In genomic region chr12:98521311-98521710, GRCm38 (mm10) we compare ENCODE assay signal across 24 mouse cellular contexts. TPM values are rescaled to one million over a fixed set of nuclear protein-coding genes. Genes with fewer than 3 reads are reported as not detected.
DNase-seq lines count a peak whose midpoint lies in the region; ATAC-seq and TF ChIP-seq lines count a peak whose summit lies in the region.
"Had no signal": no experiment of that assay in that cellular context is flagged by ENCODE, and none has a peak within 500 bp of the region (broad histone marks: within the 10 kb centered on the region; RNA-seq: fewer than 3 reads in every experiment).

No protein-coding gene starts in this region.

- H3K4me1 ChIP-seq in forebrain, embryonic 13.5 days: peaks cover 26% of the 10 kb centered on the region
- peaks cover 23% of the 10 kb centered on the region for H3K4me1 ChIP-seq in forebrain, embryonic 10.5 days
- H3K4me1 ChIP-seq in hindbrain, embryonic 15.5 days (replicated peaks): peaks cover 31% of the 10 kb centered on the region
- H3K4me1 ChIP-seq in hindbrain, embryonic 11.5 days (replicated peaks; ENCODE audit: control insufficient read depth, insufficient read depth, low read length): 0 out of 2 replicates have a peak, but pooled peaks cover 2% of the 10 kb centered on the region
- peaks cover 12% of the 10 kb centered on the region for H3K4me1 ChIP-seq in liver, adult 2 months (ENCODE audit: control insufficient read depth, insufficient read depth, low read length)
- peaks cover 39% of the 10 kb centered on the region for H3K4me1 ChIP-seq in neural tube, embryonic 13.5 days (replicated peaks)
- H3K4me1 ChIP-seq: embryonic facial prominence, embryonic 15.5 days; heart, embryonic 10.5 days had no signal

- H3K9me3 ChIP-seq in forebrain, embryonic 13.5 days (replicated peaks): 0 out of 2 replicates have a peak, but pooled peaks cover 1% of the 10 kb centered on the region
- peaks cover 10% of the 10 kb centered on the region; the same call in 1 of the 2 replicates for H3K9me3 ChIP-seq in forebrain, embryonic 10.5 days
- no peaks in the 10 kb centered on the region for H3K9me3 ChIP-seq in hindbrain, embryonic 15.5 days
- no peaks in the 10 kb centered on the region for H3K9me3 ChIP-seq in hindbrain, embryonic 11.5 days (ENCODE audit: control insufficient read depth, low read length)
- no peaks in the 10 kb centered on the region for H3K9me3 ChIP-seq in neural tube, embryonic 13.5 days
- H3K9me3 ChIP-seq: embryonic facial prominence, embryonic 15.5 days; heart, embryonic 10.5 days had no signal

- peaks cover 39% of the 10 kb centered on the region for H3K36me3 ChIP-seq in forebrain, embryonic 13.5 days (ENCODE audit: poor library complexity, severe bottlenecking)
- peaks cover 32% of the 10 kb centered on the region for H3K36me3 ChIP-seq in forebrain, embryonic 10.5 days (replicated peaks)
- H3K36me3 ChIP-seq in hindbrain, embryonic 15.5 days: peaks cover 11% of the 10 kb centered on the region
- peaks cover 3% of the 10 kb centered on the region; the same call in 1 of the 2 replicates for H3K36me3 ChIP-seq in hindbrain, embryonic 11.5 days (ENCODE audit: control insufficient read depth, insufficient read depth, low read length)
- no peaks in the 10 kb centered on the region for H3K36me3 ChIP-seq in liver, adult 2 months (ENCODE audit: control insufficient read depth, insufficient read depth, low read length)
- peaks cover 20% of the 10 kb centered on the region for H3K36me3 ChIP-seq in neural tube, embryonic 13.5 days
- H3K36me3 ChIP-seq: embryonic facial prominence, embryonic 15.5 days; G1E; heart, embryonic 10.5 days had no signal

- no peak overlapping the region for H3K4me2 ChIP-seq in forebrain, embryonic 13.5 days
- no peak overlapping the region for H3K4me2 ChIP-seq in hindbrain, embryonic 15.5 days
- H3K4me2 ChIP-seq in hindbrain, embryonic 11.5 days (replicated peaks; ENCODE audit: low read depth, low read length): no peak overlapping the region
- H3K4me2 ChIP-seq in neural tube, embryonic 13.5 days: no peak overlapping the region
- H3K4me2 ChIP-seq: embryonic facial prominence, embryonic 15.5 days had no signal

- no peak for TF ChIP-seq CTCF in liver, adult 2 months (IDR thresholded peaks at IDR 0.05; ENCODE audit: low read depth, low read length)

- no peak for ATAC-seq in forebrain, embryonic 13.5 days
- no peak for ATAC-seq in hindbrain, embryonic 15.5 days (ENCODE audit: low FRiP score, low read depth)
- no peak for ATAC-seq in hindbrain, embryonic 11.5 days (ENCODE audit: low FRiP score)
- no peak for ATAC-seq in neural tube, embryonic 13.5 days (ENCODE audit: low read depth)
- ATAC-seq: CD4-positive, CD25-positive, alpha-beta regulatory T cell, adult 4 months had no signal

- 87% methylated on average over 4 of the region's 4 CpGs for WGBS in forebrain, embryonic 13.5 days
- 90% methylated on average over 4 of the region's 4 CpGs for WGBS in forebrain, embryonic 10.5 days
- WGBS in hindbrain, embryonic 15.5 days: 71% methylated on average over 4 of the region's 4 CpGs
- 85% methylated on average over 4 of the region's 4 CpGs for whole genome bisulfite sequencing in hindbrain, embryonic 11.5 days
- WGBS in liver, adult 2 months: 37% methylated on average over 4 of the region's 4 CpGs
- WGBS in neural tube, embryonic 13.5 days: 59% methylated on average over 4 of the region's 4 CpGs

- 0 out of 2 replicates have a peak overlapping the region, but pooled peaks have one; percentile 14 for H3K27ac ChIP-seq in forebrain, embryonic 13.5 days
- H3K27ac ChIP-seq in forebrain, embryonic 10.5 days: no peak overlapping the region
- H3K27ac ChIP-seq in hindbrain, embryonic 15.5 days (replicated peaks): peak overlapping the region; percentile 25; the same call in 1 of the 2 replicates
- no peak overlapping the region for H3K27ac ChIP-seq in hindbrain, embryonic 11.5 days (ENCODE audit: low read depth, low read length)
- H3K27ac ChIP-seq in liver, adult 2 months (replicated peaks; ENCODE audit: insufficient read depth, low read depth, low read length): no peak overlapping the region
- H3K27ac ChIP-seq in neural tube, embryonic 13.5 days (replicated peaks): peak overlapping the region; percentile 87
- H3K27ac ChIP-seq: embryonic facial prominence, embryonic 15.5 days; heart, embryonic 10.5 days had no signal

- H3K27me3 ChIP-seq in forebrain, embryonic 13.5 days: no peaks in the 10 kb centered on the region
- H3K27me3 ChIP-seq in forebrain, embryonic 10.5 days (ENCODE audit: poor library complexity, severe bottlenecking): no peaks in the 10 kb centered on the region
- no peaks in the 10 kb centered on the region for H3K27me3 ChIP-seq in hindbrain, embryonic 15.5 days
- H3K27me3 ChIP-seq in hindbrain, embryonic 11.5 days (ENCODE audit: control insufficient read depth, insufficient read depth, low read length): no peaks in the 10 kb centered on the region
- H3K27me3 ChIP-seq in liver, adult 2 months (ENCODE audit: control insufficient read depth, insufficient read depth, low read length): no peaks in the 10 kb centered on the region
- H3K27me3 ChIP-seq in neural tube, embryonic 13.5 days: no peaks in the 10 kb centered on the region
- H3K27me3 ChIP-seq: embryonic facial prominence, embryonic 15.5 days had no signal

- DNase-seq in forebrain, embryonic 10.5 days (ENCODE audit: extremely low spot score, low spot score): no peak
- DNase-seq in hindbrain, embryonic 11.5 days (ENCODE audit: low spot score): no peak
- peak; percentile 88 for DNase-seq in liver, adult 2 months (ENCODE audit: extremely low read depth, low read depth, low spot score)
- DNase-seq in liver: no peak
- no peak for DNase-seq in neural tube, embryonic 10.5 days (ENCODE audit: extremely low spot score, low spot score)
- DNase-seq: adrenal gland, postnatal 10 days; B cell, adult 2 months; cerebellum, adult 11 months; cerebellum, adult 8-10 months; cerebellum, postnatal 14 days; embryo, embryonic 11 days; gastrocnemius, postnatal 10 days; heart, adult 18-20 months; heart, postnatal 10 days; heart, postnatal 4 days had no signal

- H3K4me3 ChIP-seq in forebrain, embryonic 13.5 days: no peak overlapping the region
- no peak overlapping the region for H3K4me3 ChIP-seq in forebrain, embryonic 10.5 days
- no peak overlapping the region for H3K4me3 ChIP-seq in hindbrain, embryonic 15.5 days
- H3K4me3 ChIP-seq in hindbrain, embryonic 11.5 days (ENCODE audit: low read depth, low read length): no peak overlapping the region
- no peak overlapping the region for H3K4me3 ChIP-seq in liver, adult 2 months (ENCODE audit: insufficient read depth, low read depth, low read length)
- H3K4me3 ChIP-seq in neural tube, embryonic 13.5 days: no peak overlapping the region
- H3K4me3 ChIP-seq: embryonic facial prominence, embryonic 15.5 days; erythroblast, embryonic 14.5 days; heart, embryonic 10.5 days had no signal

- no peak overlapping the region for H3K9ac ChIP-seq in forebrain, embryonic 13.5 days
- no peak overlapping the region for H3K9ac ChIP-seq in hindbrain, embryonic 15.5 days
- no peak overlapping the region for H3K9ac ChIP-seq in hindbrain, embryonic 11.5 days (ENCODE audit: low read depth, low read length)
- no peak overlapping the region for H3K9ac ChIP-seq in liver, adult 2 months (ENCODE audit: low read depth, low read length)
- no peak overlapping the region for H3K9ac ChIP-seq in neural tube, embryonic 13.5 days
- H3K9ac ChIP-seq: embryonic facial prominence, embryonic 15.5 days had no signal

- no peak for TF ChIP-seq POLR2A in liver, adult 2 months (IDR thresholded peaks at IDR 0.05; ENCODE audit: extremely low read depth, insufficient read depth, low read length)

- H3K79me2 ChIP-seq in liver, adult 2 months (ENCODE audit: control insufficient read depth, insufficient read depth, low read length): no peaks in the 10 kb centered on the region

RNA-seq across cellular contexts. Expression of gene Kcnk10, which starts 56.8 kb away (rescaled TPM):
- 49.1 and 50.9 TPM in 2 replicates for polyA plus RNA-seq in forebrain, embryonic 13.5 days (2015; fragmentation: Nextera tagmentation; extraction: Ambion mirVana)
- polyA plus RNA-seq in forebrain, embryonic 10.5 days (2016; fragmentation: Nextera tagmentation; extraction: Ambion mirVana): 15.8 and 18.6 TPM in 2 replicates
- 34.8 and 37.2 TPM in 2 replicates for polyA plus RNA-seq in hindbrain, embryonic 15.5 days (2015; fragmentation: Nextera tagmentation; extraction: Ambion mirVana)
- 36.5 and 40.3 TPM in 2 replicates for polyA plus RNA-seq in hindbrain, embryonic 11.5 days (2014; fragmentation: Nextera tagmentation; extraction: Ambion mirVana)
- 1.1 and 1.2 TPM in 2 replicates for total RNA-seq in liver, adult 2 months (2014; rRNA removed)
- 0.49 and 0.65 TPM in 2 replicates for polyA plus RNA-seq in liver, adult 2 months (2012; rRNA removed)
- 27.2 and 30.3 TPM in 2 replicates for polyA plus RNA-seq in neural tube, embryonic 13.5 days (2015; fragmentation: Nextera tagmentation; extraction: Ambion mirVana)
- total RNA-seq: common myeloid progenitor, adult 5-6 weeks; heart, postnatal 4 days had no signal
- polyA plus RNA-seq: erythroblast, embryonic 14.5 days; G1E had no signal

Comparison
In these comparisons a context has a peak if more than half of its experiments do, and no peak if none do; other contexts are left out.
1. H3K27ac ChIP-seq: peak in forebrain, embryonic 13.5 days (single experiment), hindbrain, embryonic 15.5 days (single experiment) and neural tube, embryonic 13.5 days (single experiment); none in forebrain, embryonic 10.5 days (single experiment), hindbrain, embryonic 11.5 days (single experiment) and liver, adult 2 months (single experiment).
2. RNA of gene Kcnk10, which starts 56.8 kb away (polyA plus RNA-seq): 49.1 to 50.9 TPM in forebrain, embryonic 13.5 days, 36.5 to 40.3 TPM in hindbrain, embryonic 11.5 days, 34.8 to 37.2 TPM in hindbrain, embryonic 15.5 days, 27.2 to 30.3 TPM in neural tube, embryonic 13.5 days and 15.8 to 18.6 TPM in forebrain, embryonic 10.5 days; 0.49 to 0.65 TPM in liver, adult 2 months; every median in the first group is over 10 times any median in the second.